Mouse (Mus musculus): ENCODE results near the gene Hnrnpf. TPM values are rescaled to one million over a fixed set of nuclear protein-coding genes. Genes with fewer than 3 reads are reported as not detected.

Hnrnpf gene
- total RNA-seq, 2 experiments from 2014 or later: 299 to 333 TPM

GRCm38 (mm10) chr6:117918043-117918442, 17.9 kb downstream of the Hnrnpf start:
- no peak for DNase-seq (ENCODE audit: low spot score in 2 of 2)

GRCm38 (mm10) chr6:117920659-117921640, 20.8 kb downstream of the Hnrnpf start:
- no peak for DNase-seq (ENCODE audit: low spot score in 2 of 2)

GRCm38 (mm10) chr6:117922041-117922440, 21.9 kb downstream of the Hnrnpf start:
- no peak for DNase-seq (ENCODE audit: low spot score in 2 of 2)

- DNase-seq (ENCODE audit: low spot score in 2 of 2): no peak
Observed at GRCm38 (mm10) chr6:117926871-117927491, 26.9 kb downstream of the Hnrnpf start.

GRCm38 (mm10) chr6:117927955-117928354, 27.8 kb downstream of the Hnrnpf start:
- DNase-seq (ENCODE audit: low spot score in 2 of 2): no peak

- no peak for DNase-seq (ENCODE audit: low spot score in 2 of 2)
Observed at GRCm38 (mm10) chr6:117928746-117929145, 28.6 kb downstream of the Hnrnpf start.

GRCm38 (mm10) chr6:117929945-117930655, 30.0 kb downstream of the Hnrnpf start:
- no peak for DNase-seq (ENCODE audit: low spot score in 2 of 2)

- no peak for DNase-seq (ENCODE audit: low spot score in 2 of 2)
Observed at GRCm38 (mm10) chr6:117932325-117933051, 32.4 kb downstream of the Hnrnpf start.

- no peak for DNase-seq (ENCODE audit: low spot score in 2 of 2)
Observed at GRCm38 (mm10) chr6:117934301-117934700, 34.2 kb downstream of the Hnrnpf start.

- DNase-seq (ENCODE audit: low spot score in 2 of 2): no peak
Observed at GRCm38 (mm10) chr6:117935681-117936612, 35.8 kb downstream of the Hnrnpf start.

GRCm38 (mm10) chr6:117937222-117937932, 37.3 kb downstream of the Hnrnpf start, which contains the start of gene Fxyd4:
Fxyd4 (minus strand) TSS chr6:117937692.
- no peak for DNase-seq (ENCODE audit: low spot score in 2 of 2)

GRCm38 (mm10) chr6:117938951-117939350, 38.8 kb downstream of the Hnrnpf start:
- DNase-seq (ENCODE audit: low spot score in 2 of 2): no peak

GRCm38 (mm10) chr6:117942769-117943168, 42.6 kb downstream of the Hnrnpf start:
- DNase-seq (ENCODE audit: low spot score in 2 of 2): no peak

GRCm38 (mm10) chr6:117943899-117944298, 43.8 kb downstream of the Hnrnpf start:
- DNase-seq (ENCODE audit: low spot score in 2 of 2): no peak

- no peak for DNase-seq (ENCODE audit: low spot score in 2 of 2)
Observed at GRCm38 (mm10) chr6:117952330-117952729, 52.2 kb downstream of the Hnrnpf start.

GRCm38 (mm10) chr6:117956161-117956560, 56.0 kb downstream of the Hnrnpf start:
- no peak for DNase-seq (ENCODE audit: low spot score in 2 of 2)

- no peak for DNase-seq (ENCODE audit: low spot score in 2 of 2)
Observed at GRCm38 (mm10) chr6:117956851-117957501, 56.9 kb downstream of the Hnrnpf start.

GRCm38 (mm10) chr6:117963201-117963600, 63.1 kb downstream of the Hnrnpf start:
- no peak for DNase-seq (ENCODE audit: low spot score in 2 of 2)

- DNase-seq (ENCODE audit: low spot score in 2 of 2): no peak
Observed at GRCm38 (mm10) chr6:117966729-117967128, 66.6 kb downstream of the Hnrnpf start.

Data from gastrocnemius, postnatal 4 days (tissue).